Mouse (Mus musculus): ENCODE measurements around the gene Rhot2.
A peak's percentile ranks its signal among the peaks of the same experiment; 100 is the strongest.

Rhot2 gene

DNA sequence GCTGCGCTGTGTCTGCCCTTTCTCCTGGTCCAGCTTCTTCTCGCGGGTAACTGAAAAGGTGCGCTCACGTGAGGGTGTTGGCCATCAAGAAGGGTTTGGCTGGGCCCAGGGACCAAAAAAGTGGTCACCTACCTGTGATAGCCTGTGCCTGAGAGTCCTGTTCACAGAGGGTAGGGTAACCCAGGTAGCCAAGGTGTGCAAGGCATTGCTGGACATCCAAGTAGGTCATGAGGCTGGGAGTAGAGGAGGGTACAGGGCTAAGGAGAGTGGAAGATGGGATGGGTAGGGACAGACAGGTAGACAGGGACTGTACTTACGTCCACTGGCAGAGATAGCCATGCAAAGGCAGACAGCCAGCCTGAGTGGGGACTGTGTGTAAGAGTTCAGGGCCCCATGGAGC lies 4.1 kb downstream of the Rhot2 start:
- DNase-seq, result no peak

DNA sequence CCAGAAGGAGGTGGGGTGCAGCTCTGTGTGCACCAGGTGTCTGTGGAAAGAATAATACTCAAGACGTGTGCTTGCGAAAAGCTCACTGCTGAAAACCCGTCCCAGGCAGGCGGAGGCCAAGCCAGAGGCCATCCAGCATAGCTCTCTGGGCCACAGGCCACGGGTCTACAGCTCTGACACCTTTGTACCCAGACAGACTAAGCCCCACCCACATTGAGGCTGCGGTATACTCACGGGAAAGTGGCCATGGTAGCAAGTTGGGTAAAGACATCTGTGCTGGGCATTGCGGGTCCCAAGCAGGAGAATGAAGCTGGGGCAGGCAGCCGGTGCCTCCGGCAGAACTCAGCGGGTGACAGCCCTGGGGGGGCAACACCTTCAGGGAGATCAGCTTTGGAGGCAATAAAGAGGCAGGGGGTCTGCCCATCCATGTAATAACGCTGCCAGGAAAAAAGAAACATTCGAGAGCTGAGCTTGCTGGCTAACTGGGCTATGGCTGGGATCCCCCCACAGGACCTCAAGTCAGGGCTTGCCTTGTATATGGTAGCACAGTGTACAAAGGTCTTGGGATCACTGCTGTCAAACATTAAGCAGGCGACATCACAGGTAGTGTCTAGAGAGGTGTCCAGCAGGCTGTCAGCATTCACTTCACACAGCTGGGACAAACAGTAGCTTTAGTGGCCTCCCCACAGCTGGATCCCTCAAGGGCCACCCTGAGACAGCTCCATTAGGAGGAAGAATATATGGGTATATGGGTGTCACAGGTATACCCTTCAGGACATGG lies 5.0 kb downstream of the Rhot2 start:
- DNase-seq, result peak in 1 of 2 experiments; percentile 47

DNA sequence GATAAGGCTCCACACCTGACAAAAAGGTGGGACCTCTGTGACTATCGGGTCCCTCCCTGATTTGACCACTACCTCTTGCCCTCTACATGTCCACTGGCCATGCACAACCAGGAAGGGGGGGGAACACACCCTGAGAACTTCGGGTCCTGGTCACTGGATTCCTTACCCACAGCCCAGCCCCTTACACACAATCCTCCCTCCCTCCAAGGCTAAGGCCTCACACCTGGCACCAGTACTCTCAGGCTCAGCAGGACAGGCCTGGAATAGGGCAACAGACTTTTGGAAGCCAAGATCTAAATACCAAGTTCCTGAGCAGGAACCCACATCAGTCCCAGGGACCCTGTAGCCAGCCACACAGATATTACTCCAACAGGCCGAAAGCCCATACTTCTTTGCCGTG lies 5.7 kb downstream of the Rhot2 start:
- DNase-seq, result no peak

DNA sequence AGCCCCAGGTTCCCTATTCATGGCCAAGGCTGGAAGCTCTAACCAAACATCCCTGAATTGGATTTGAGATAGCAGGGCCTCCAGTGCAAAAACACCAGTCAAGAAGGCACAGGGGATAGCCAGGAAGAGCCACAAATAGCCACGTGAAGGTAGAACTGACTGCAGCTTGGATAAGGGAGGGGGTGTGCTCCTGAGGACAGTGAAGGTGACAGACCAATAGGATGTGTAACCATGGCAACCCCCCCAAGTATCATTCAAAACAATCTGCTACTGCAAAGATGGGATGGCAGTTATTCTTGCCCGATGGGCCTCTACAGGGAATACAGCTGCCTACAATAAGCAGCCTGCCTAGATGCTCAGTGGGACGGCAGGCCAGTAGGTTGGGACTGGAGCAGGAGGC lies 7.1 kb downstream of the Rhot2 start:
- no peak for DNase-seq

DNA sequence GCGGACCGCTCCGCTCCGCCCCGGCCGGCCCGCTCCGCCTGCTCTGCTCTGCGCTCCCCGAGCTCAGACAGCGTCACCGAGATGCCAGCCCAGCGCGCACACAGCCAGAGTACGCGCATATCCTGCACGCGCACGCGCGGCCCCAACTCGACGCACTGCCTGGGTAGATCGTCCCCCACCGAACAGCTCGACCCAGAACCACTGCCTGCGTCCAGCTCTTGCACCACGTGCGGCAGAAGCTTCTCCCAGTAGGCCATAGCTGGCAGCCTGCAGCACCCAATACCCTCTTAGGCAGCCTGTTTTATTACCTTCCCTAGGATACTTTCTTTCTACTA lies 7.6 kb downstream of the Rhot2 start, which contains the start of gene Rhbdl1:
TSS of gene Rhbdl1 (minus strand) at position 220 of the 335 bp plus-strand sequence.
- peak; percentile 76 to 86 for DNase-seq

DNA sequence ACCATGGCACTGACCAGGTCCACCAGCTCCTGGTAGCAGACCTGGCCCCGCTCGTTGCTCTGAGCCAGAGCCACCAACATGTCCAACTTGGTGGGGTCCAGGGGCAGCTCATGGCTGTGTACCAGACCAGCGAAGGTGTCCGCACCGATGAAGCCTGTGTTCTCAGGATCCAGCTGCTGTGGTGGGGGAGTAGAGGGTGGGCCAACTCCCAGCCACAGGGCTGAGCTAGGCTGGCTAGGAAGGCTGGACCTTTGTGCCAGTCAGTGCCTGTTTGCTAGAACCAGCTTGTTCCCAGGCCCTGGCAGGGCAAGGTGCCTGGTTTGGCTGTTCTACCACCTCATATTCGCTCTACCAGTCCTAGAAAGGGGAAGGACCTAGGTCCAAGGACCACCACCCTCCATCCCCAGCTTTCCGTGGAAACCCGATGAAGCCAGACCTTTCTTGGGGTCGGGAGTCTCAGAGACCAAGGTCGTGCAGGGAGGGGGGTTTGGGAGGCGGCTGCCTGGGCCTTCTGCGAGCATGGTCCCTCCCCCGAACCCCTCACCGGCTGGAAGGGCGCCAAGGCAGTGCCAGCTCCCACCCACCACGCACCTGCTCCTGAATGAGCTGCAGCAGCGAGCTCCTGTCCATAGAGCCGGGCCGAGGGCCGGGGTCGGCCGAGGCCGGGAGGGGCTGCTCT lies 8.1 kb downstream of the Rhot2 start:
- peak; percentile 45 to 68 for DNase-seq

DNA sequence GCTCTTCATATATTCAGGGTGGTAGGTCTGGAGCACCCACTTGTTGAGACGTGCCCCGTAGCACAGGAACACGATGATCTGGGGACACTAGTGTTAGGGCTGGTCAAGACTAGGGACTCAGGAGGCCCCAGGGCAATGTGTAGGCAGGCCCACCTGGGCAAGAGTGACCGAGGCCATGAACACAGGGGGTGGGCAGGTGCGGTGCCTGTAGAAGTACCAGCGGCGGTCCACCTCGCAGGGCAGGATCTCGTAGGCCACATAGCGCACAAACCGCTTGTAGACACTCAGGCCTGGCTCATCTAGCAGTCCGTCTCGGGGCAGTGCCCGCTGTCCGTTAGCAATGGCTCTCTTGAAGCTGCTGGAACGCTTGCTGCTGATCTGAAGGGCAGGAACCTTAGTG lies 8.8 kb downstream of the Rhot2 start:
- DNase-seq, result peak in 1 of 2 experiments; percentile 36

DNA sequence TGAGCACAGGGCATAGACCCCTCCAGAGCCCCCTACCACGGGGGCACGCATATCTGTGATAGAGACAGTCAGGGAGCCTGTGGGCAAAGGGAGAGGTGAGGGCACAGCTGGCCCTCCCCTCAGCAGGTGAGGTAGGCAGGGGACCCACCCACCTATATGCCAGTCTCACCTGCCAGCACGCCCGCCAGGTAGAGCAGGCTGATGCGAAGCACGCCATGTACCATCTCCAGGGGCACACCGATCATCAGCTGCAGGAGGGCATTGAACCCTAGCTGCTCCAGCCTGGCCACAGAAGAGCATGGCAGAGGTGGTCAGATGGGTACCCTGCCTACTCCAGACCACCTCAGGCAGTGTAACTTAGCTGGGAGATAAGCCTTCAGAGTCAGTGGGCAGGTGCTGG lies 9.3 kb downstream of the Rhot2 start:
- no peak for DNase-seq

DNA sequence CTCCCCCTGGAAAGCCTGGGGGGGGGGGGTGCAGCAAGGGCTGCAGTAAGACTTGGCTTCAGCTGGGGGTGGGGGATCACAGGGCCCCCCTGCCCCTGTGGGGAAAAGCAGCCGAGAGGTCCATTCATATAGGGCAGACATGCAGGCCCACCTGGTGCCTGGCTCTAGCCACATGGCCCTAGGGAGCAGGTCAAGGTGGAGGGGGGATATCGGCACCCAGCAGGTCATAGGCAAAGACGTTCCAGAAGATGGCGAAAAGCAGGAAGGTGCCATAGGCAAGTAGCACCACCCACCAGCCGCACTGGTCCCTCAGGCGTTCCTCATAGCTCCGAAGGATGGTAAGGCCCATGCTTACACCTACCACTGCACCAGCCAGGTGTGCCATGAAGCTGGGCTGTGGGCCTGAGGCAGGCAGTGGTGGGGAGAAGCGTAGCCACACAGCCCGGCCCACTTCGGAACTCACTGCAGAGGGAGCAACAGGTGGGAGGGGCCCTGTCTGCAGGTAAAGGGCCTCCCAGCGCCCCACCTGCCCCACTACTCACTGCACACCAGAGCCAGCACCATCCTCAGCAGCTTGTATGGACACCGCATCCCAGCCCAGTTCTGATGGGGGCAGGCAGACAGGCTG lies 9.9 kb downstream of the Rhot2 start:
- peak in 1 of 2 experiments; percentile 13 for DNase-seq

DNA sequence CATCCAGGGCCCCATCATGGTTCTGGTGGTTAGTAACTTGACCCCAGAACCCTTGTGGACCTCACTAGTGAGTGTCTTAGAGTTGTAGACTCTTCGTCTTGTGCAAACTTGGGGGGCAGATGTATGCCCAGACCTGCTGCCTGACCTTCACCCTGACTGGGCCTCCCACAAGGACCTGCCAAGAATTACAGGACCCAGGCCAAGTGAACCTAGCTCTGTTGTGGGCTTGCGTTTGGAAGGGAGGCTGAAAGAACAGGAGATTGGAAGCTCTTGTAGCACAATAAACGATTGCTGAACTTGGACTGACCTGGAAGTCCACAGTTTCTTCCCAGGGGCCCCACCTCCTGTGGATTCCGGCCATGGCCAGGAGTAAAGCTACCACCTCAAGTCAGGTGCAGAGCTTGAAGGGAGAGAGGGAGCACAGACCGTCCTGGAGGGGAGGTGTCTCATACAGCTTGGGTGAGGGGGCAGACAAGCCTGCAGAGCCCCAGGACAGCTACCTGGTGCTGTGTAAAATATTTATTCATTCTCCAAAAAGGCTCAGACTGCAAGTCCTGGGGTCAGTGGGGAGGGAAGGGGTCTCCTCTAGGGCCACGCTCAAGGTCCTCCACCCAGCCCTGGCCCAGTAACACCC lies 10.6 kb downstream of the Rhot2 start:
- peak in 1 of 2 experiments; percentile 41 for DNase-seq

DNA sequence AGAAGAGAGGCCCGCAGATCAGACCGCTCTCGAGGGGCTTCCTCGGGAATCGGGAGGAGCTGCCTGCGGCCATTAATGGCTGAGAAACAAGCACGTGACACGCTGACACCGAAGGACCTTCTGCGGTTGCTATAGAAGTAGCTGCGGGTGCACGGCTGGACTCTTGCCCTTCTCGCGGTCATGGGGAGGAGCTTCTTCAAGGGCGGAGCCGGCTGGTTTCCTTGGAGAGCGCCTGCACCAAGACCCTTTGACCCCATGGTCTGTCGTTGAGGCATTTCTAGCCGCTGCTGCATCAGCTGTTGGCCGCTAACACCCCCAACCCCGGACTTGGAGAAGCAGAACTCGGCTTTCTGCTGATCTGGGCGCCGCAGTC lies 11.4 kb downstream of the Rhot2 start, which contains the start of gene Stub1:
TSS of gene Stub1 (minus strand) at position 114 of the 373 bp plus-strand sequence.
- peak; percentile 95 to 97 for DNase-seq

DNA sequence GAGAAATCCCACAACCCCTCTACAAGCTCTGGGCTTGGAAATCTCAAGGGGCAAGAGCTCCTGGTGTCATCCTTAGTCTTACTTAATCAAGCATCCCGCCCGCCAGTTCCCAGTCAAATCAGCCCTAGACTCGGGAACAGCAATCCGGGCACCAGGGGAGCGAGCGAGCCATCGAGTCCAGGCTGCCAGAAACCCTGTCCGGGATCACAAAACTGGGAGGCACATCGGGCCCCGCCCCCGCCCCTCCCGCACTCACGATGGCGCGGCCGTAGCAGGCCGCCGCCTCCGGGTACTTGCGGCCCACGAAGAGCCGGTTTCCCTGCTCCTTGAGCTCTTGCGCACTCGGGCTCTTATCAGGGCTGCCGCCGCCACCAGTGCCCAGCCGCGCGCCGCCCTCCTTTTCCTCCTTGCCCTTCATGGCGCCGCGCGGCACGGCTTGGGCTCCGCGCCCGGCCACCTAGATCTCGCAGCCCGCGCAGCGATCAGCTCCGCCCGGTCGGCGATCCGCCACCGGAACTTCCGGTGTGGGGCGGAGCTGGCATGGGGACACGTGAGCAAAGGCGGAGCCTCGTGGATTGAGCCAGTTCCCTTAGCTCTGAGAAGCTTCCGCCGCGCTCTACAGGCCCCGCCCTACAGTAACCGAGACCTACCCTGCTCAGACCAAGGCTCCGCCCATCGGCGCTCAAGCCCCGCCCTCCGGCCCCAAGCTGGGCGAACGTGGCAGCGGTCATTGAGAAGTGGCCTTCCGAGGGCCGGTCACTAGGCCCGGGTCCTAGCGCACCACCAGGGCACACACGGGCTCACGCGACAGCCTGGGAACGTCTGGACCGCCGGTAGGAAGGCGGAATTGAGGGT lies 12.0 kb downstream of the Rhot2 start:
- DNase-seq, result peak; percentile 100

DNA sequence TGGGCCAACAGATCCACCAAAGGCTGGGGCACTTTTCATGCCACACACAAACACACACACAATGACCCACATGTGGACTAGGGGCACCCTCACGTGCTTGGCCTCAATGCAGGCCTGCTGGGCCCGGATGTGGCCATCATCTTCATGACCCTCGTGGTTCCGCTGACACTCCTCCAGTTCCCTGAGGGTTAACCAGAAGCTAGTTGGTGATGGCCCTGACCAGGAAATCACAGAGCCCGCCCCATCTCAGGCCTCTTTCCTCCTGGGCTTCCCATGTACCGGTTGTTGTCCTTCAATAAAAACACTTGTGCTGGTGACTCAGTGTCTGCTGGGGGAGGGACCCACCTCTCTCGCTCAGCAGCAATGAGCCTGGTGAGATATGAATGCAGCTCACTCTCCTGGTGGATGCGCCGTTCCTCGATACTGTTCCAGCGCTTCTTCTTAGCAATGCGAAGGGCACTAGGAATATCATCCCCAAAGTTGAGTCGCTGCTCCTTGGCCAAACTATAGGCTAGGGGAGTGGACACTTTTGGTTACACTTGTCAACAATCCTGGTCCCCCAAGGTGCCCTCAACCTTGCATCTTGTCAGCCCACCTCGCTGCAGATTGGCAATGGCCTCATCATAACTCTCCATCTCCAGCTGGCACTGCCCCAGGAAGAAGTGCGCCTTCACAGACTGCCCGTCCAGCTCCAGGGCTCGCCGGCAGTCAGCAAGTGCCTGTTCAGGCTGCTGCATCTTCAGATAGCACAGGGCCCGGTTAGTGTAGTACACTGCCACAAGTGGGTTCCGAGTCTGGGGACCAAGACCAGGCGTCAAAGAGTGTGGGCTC lies 13.0 kb downstream of the Rhot2 start:
- peak; percentile 41 to 51 for DNase-seq

DNA sequence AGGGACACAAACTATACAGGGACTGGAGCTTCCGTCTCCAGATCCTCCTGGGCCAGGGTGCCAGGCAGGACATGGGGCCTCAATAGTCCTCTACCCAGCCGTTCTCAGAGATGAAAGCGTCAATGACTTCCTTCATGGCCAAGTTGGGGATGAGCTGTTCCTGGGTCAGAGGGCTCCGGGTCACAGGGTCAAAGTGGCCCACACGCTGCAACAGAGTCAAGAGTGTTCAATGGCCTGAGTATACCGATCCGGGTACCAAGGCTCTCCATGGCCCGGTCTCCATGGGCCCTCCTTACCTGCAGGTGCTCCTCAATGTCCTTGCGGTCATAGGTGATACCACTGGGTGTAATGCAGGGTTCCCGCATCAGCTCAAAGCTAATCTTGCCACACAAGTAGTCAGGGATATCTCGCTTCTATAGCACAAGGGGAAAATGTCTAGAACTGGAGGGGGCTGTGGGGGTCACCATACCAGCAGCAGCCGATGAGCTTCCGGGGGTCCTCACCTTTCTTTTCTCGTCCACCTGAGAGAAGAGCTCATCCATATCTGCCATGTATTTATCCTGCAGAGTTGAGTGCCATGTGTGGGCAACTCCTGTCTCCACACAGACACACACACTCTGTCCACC lies 13.7 kb downstream of the Rhot2 start:
- no peak for DNase-seq

DNA sequence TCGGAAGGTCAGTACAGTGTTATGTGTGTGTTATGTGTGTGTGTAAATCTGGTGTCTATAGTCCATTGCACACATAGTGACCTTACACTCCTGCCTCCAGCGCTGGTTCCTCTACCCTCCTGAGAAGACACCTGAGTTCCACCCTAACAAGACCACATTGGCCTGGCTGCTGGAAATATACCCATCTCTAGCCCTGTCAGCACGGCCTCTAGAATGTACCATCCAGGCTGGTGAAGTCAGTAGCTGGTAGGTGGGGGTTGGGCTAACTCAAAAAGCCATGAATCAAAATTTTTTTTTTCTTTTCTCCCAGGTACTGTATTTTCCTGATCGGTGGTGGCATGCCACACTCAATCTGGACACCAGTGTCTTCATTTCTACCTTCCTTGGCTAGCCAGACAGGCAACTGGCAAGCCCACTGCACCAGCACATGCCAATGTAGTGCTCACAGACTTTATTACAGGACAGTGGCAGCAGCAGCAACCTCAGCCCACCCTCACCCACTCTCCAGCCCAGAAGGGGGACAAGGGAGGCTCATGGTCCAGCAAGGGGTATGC lies 14.4 kb downstream of the Rhot2 start:
- no peak for DNase-seq

DNA sequence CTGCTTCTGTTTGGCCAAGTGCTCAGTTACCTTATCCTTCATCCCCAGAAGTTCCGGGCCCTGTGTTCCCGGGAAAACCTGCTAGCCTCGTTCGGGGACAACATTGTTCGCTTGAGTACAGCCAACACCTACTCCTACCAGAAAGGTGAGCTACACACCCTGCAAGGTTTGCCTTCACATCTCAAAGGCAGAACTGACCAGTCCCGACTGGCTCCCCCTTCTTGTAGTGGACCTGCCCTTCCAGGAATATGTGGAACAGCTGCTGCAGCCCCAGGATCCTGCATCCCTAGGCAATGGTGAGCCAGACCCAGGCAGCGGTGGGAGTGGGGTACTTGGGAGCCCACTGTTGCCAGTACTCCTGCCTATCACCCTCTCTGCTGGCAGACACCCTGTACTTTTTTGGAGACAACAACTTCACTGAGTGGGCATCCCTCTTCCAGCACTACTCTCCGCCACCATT lies 15.1 kb downstream of the Rhot2 start:
- DNase-seq, result peak in 1 of 2 experiments; percentile 31

DNA sequence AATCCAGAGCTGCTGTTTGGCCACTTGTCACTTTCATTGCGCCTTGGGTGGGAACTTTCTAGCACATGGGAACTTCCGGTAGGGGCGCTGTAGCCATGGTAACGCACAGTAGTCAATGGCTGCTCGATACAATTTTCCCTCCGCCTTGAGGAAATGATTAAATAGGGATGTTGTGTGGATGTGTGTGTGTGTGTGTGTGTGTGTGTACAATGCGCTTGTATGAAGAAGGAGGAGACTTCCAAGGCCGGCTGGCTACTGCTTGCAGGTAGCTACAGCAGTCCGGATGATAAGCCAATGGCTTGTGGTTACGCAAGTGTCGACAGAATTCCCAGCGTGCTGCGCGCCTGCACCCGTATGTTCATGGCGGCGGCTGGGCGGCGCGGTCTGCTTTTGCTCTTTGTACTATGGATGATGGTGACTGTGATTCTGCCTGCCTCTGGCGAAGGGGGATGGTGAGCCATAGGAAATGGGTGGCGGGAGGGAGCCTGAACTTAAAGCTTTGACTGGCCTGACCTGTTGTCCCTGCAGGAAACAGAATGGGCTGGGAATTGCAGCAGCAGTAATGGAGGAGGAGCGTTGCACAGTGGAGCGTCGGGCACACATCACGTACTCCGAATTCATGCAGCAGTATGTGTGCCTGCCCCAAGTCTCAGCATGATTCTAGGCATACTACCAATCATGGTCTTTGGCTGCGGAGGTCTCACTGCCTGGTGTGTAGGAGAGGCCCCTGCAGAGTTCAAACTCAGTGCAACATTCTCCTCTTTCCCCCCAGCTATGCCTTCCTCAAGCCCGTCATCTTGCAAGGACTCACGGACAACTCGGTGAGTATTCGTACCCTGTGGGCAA lies 15.7 kb downstream of the Rhot2 start, which contains the start of gene Jmjd8:
TSS of gene Jmjd8 (plus strand) at position 156 of the 846 bp plus-strand sequence.
- DNase-seq, result peak; percentile 84 to 90

DNA sequence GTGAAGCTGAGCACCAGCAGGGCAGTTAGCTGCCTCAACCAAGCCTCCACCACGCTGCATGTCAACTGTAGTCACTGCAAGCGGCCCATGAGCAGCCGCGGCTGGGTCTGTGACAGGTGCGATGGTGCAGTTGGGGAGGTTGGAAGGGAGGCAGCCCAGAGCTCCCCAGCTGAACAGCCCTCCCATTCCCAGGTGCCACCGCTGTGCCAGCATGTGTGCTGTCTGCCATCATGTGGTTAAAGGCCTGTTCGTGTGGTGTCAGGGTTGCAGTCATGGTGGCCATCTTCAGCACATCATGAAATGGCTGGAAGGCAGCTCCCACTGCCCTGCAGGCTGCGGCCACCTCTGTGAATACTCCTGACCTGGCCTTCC lies 16.4 kb downstream of the Rhot2 start:
- peak in 1 of 2 experiments; percentile 28 for DNase-seq

DNA sequence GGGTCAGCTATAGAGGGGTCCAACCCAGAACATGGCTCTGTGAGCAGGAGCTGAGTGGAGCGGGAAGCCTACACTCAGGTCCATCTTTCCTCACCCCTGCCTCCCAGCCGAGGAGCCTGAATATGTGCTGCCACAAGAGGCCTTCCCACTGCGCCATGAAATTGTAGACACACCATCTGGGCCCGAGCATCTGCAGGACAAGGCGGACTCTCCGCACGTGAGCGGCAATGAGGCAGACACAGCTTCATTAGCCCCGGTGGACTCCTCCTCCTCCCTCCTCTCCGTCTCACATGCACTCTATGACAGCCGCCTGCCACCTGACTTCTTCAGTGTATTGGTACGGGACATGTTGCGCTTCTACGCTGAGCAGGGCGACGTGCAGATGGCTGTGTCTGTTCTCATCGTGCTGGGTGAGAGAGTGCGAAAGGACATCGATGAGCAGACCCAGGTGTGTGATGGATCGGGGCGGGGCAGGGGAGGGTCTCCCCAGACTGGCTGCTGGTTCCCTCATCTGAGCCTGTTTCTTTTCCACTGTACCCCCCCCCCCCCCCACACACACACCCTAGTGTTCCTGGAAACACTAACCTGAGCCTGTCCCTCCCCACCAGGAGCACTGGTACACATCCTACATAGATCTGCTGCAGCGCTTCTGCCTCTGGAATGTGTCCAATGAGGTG lies 17.0 kb downstream of the Rhot2 start:
- no peak for DNase-seq

Measured in kidney, postnatal 4 days (tissue).